Mouse (Mus musculus): ENCODE data around the gene Slc26a10.

GRCm38 (mm10) chr10:127226318-127226895, 46.0 kb upstream of the Slc26a10 start:
- TF ChIP-seq CTCF (IDR thresholded peaks at IDR 0.05) (peak; percentile 63), POLR2A (IDR thresholded peaks at IDR 0.05; ENCODE audit: insufficient read depth, low read depth, low read length) (no peak)
